Mouse (Mus musculus): ENCODE results near the gene Pip4k2b.

- TF ChIP-seq EP300 (IDR thresholded peaks at IDR 0.05) = no peak
- no peak for TF ChIP-seq CTCF (IDR thresholded peaks at IDR 0.05)
Measured at GRCm38 (mm10) chr11:97684766-97685165, 59.7 kb downstream of the Pip4k2b start.

Data from lung, postnatal 0 days (tissue).